Mouse (Mus musculus): ENCODE measurements around the gene Mdm2. TPM values are rescaled to one million over a fixed set of nuclear protein-coding genes. Genes with fewer than 3 reads are reported as not detected.
"Not testable (repeated sequence)": the region's sequence is repeated elsewhere in the genome, so short reads cannot be mapped to it uniquely, and the experiment has no call there.

Mdm2 gene
- total RNA-seq, 2 experiments from 2014 or later, result 49.9 to 50.4 TPM

- intact Hi-C loops (cut with DNase I), result no loop called here
- no peak for DNase-seq (ENCODE audit: low spot score in 2 of 2)
Observed at GRCm38 (mm10) chr10:117717583-117717982, 7.0 kb upstream of the Mdm2 start.

DNA sequence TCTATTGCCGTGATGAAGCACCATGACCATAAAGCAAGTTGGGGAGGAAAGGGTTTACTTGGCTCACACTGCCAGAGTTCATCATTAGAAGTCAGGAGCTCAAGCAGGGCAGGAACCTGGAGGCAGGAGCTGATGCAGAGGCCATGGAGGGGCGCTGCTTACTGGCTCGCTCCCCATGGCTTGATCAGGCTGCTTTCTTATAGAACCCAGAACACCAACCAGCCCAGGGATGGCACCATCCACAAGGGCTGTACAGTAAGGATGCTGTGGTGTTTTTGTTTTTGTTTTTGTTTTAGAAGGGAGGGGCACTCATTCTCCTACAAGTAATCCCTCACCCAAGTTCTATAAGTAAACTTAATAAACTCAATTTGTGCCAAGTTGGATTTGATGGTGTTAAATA, 6.1 kb upstream of the Mdm2 start:
- no peak for DNase-seq (ENCODE audit: low spot score in 2 of 2)
- intact Hi-C loops (cut with DNase I), result no loop called here

GRCm38 (mm10) chr10:117715654-117716053, 5.1 kb upstream of the Mdm2 start:
- DNase-seq (ENCODE audit: low spot score in 2 of 2); intact Hi-C loops (cut with DNase I): not testable (repeated sequence)

DNA sequence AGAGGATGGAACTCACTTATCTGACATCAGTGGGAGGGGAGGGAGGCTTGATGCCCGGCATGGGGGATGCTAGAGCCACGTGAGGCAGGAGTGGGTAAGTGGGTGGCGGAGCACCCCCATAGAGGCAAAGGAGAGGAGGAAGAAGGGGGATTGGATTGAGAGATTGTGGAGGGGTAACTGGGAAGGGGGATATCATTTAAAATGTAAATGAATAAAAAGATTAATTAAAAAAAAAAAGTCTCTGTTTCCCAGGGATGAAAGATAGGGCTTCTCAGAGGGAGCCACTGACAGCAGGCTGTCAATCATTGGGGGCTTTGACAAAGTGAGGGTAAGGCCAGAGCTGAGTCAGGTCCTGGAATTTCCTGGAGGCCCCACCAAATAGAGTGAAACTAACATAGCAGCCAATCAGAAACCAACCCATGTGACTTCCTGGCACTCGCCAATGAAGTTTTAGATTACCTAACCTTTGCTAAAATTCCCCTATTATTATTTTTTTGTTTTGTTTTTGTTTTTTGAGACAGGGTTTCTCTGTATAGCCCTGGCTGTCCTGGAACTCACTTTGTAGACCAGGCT, 4.5 kb upstream of the Mdm2 start:
- intact Hi-C loops (cut with DNase I), result no loop called here
- no peak for DNase-seq (ENCODE audit: low spot score in 2 of 2)

- intact Hi-C loops (cut with DNase I), result no loop called here
- DNase-seq (ENCODE audit: low spot score in 2 of 2), result no peak
Observed at GRCm38 (mm10) chr10:117714048-117714545, 3.5 kb upstream of the Mdm2 start.

GRCm38 (mm10) chr10:117713466-117713865, 2.9 kb upstream of the Mdm2 start:
- no peak for DNase-seq (ENCODE audit: low spot score in 2 of 2)

DNA sequence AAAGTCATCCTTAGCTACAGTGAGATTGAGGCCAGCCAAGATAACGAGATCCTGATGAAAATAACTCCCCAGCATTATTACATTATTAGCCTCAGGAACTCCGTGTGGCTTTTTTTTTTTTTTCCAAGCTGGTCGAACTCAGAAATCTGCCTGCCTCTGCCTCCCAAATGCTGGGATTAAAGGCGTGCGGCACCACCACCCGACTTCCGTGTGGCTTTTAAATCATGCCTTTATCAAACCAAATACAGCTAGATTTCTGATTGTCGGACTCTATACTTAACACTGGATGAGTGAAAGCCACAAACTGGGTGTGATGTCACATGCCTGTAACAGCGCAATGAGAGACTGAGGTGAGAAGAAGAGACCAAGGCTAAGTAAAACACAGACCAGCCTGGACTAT, 2.3 kb upstream of the Mdm2 start:
- DNase-seq (ENCODE audit: low spot score in 2 of 2), result no peak
- intact Hi-C loops (cut with DNase I), result no loop called here

More at GRCm38 (mm10) chr10:117713466-117713865, 2.9 kb upstream of the Mdm2 start:
- intact Hi-C loops (cut with DNase I), result no loop called here

- intact Hi-C loops (cut with DNase I), result no loop called here
- no peak for DNase-seq (ENCODE audit: low spot score in 2 of 2)
Observed at GRCm38 (mm10) chr10:117712191-117712754, 1.7 kb upstream of the Mdm2 start.

DNA sequence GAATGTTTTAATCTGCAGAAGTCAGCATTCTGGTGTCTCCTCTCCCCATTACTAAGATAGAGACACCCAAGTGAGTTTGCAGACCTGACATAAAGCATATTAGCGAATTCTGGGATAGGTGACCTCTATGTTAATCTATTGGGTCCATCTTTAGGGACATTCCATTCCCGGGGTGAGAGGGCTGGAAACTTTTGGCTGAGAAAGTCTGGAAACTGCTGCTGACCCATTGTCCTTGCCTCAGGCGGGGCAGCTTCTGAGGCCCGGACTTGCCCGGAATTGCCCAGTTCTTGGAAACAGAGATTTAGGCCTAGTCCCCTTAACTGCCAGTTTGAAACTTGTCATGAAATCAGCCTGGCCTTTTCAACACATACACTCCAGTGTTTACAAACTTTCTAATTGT, 850 bp upstream of the Mdm2 start:
- no peak for DNase-seq (ENCODE audit: low spot score in 2 of 2)
- intact Hi-C loops (cut with DNase I), result no loop called here

DNA sequence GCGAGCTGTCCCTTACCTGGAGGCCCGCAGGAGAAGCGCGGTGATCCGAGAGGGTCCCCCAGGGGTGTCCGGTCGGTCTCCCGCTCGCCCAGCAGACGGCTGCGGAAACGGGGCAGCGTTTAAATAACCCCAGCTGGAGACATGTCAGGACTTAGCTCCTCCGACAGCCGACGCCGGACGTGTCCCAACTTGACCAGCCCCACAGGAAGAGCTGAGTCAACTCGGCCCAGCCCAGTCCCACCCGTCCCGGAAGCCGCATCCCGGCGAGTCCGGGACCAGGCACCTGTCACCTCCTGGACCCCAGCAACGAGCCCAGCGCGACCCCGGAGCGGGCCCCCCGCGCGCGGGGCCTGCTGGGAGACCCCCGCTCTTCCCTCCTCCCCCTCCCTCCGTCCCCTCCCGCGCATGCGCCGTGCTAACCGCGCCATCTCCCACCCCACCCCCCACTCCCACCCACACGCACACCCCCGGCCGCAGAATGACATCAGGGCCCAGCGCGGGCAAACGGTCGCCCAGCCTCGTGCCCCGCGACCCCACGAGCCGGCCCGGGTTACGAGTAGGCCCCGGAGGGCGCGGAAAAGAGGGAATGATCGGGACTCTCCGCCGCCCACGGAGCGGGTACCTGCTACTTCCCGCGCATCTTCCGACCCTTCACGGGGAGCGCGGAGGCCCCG, 491 bp downstream of the Mdm2 start:
- intact Hi-C loops (cut with DNase I), result loop anchor here (10.0 kb wide), 1 partner anchor 645 kb away; the partner anchor contains the start of gene Cct2
- peak; percentile 46 to 58 for DNase-seq (ENCODE audit: low spot score in 2 of 2)

DNA sequence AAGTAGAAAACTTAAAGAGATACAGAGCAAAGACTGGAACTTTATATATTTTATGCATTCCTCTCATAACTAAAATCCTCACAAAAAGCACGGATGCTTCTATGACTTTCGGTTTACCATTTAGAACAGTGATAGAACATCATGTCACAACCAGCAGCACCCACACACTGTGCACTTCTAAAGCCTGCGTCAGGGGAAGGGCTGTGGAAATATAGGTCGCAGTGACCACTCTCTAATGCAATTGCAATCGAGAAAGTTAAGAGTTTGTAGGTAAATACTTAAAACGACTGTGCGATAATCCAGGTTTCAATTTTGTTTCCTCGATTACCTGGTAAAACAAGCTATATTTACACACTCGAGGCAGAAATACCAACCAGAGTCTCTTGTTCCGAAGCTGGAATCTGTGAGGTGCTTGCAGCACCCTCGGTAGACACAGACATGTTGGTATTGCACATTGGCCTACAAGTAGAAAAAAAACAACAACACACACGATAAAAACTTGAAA, 1.2 kb downstream of the Mdm2 start:
- intact Hi-C loops (cut with DNase I), result loop anchor here (10.0 kb wide), 1 partner anchor 645 kb away; the partner anchor contains the start of gene Cct2

DNA sequence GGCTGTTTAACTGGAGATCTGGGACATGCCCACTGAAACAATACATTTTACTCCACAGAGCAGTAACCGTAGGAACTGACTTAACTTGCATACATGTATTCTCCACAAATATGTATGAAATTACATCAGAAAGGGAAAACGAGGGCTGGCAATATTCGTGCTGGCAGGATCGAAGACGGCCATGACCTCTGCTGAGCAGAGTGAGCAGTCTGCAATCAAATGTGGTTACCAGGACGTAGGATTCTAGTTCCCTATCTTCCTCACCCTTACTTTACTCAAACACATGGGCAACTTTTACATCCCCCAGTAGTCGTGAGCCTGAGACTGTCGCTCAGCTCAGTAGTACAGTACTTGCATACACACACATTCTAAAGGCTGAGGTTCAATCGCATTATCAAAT, 1.7 kb downstream of the Mdm2 start:
- intact Hi-C loops (cut with DNase I), result loop anchor here (10.0 kb wide), 1 partner anchor 644 kb away; the partner anchor contains the start of gene Cct2
- DNase-seq (ENCODE audit: low spot score in 2 of 2), result no peak

More for the DNA sequence above, 1.2 kb downstream of the Mdm2 start:
- no peak for DNase-seq (ENCODE audit: low spot score in 2 of 2)

DNA sequence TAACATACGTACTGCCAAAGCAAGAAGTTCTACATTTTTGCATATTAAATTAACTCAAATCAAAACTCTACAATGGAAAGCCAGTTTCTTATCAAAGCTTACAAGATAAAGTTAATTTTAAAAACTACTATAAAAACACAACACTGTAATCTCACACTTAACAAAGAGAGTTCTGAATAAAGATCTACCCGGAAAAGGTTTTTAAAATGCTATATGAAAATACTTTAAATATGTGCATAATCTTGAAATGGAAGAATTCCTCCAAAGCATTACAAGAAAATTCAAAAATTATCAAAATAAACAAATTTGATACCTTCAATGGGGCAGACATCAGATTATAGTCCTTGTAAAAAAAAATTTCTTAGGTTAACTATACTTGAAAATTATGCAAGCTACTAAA, 2.2 kb downstream of the Mdm2 start:
- DNase-seq (ENCODE audit: low spot score in 2 of 2), result no peak
- intact Hi-C loops (cut with DNase I), result loop anchor here (10.0 kb wide), 1 partner anchor 644 kb away; the partner anchor contains the start of gene Cct2

DNA sequence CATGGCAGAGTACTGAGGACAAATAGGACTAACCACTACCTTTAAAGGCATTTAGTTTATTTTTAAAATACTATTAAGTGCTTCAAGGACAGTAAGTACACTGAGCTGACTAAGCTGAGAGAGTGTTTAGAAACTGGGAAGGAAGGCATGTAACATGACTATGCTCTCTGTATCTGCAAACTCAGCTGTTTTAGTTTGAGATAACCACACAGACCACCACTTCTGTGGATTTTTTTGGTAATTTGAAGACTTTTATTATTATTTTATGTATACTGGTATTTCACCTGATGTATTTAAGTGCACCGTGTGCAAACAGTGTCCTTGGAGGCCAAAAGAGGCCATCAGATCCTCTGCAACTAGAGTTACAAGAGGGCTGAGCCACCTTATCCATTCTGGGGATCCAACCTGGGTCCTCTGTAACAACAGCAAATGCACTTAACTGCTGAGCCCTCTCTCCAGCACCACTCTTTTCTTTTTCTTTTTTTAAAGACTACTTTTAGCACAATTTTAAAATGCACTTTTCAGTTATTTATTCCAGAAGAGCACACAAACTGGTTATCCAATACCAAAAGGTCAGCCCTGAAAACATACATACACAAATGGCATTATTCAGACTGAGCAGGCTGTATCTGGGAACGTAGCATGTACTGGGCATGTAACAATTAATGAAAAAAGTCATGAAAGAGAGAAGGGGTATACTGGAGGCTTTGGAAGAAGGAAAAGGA, 3.3 kb downstream of the Mdm2 start:
- intact Hi-C loops (cut with DNase I), result loop anchor here (10.0 kb wide), 1 partner anchor 642 kb away; the partner anchor contains the start of gene Cct2
- DNase-seq (ENCODE audit: low spot score in 2 of 2), result no peak

DNA sequence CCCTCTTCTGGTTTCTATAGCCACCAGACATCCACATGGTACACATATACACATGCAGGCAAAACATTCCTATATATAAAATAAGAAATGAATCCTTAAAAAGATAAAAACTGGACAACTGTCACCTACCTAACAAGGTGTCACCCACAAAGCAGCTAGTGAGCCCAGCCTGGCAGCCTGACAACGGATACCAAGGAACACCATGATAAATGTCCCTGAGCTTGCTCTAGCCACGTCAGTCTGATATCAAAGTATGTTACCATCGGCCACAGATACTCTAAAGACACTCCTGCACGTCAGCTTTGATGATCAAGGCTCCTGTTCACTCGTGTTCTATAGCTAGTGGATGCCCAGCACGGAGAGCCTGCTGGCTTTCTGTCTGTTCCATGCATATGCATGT, 4.1 kb downstream of the Mdm2 start:
- no peak for DNase-seq (ENCODE audit: low spot score in 2 of 2)
- intact Hi-C loops (cut with DNase I), result loop anchor here (10.0 kb wide), 1 partner anchor 642 kb away; the partner anchor contains the start of gene Cct2

GRCm38 (mm10) chr10:117705806-117706205, 4.8 kb downstream of the Mdm2 start:
- intact Hi-C loops (cut with DNase I), result loop anchor here (10.0 kb wide), 1 partner anchor 641 kb away; the partner anchor contains the start of gene Cct2
- no peak for DNase-seq (ENCODE audit: low spot score in 2 of 2)

- intact Hi-C loops (cut with DNase I), result loop anchor here (10.0 kb wide), 1 partner anchor 640 kb away; the partner anchor contains the start of gene Cct2
- no peak for DNase-seq (ENCODE audit: low spot score in 2 of 2)
Observed at GRCm38 (mm10) chr10:117704964-117705335, 5.6 kb downstream of the Mdm2 start.

GRCm38 (mm10) chr10:117704314-117704963, 6.1 kb downstream of the Mdm2 start:
- DNase-seq (ENCODE audit: low spot score in 2 of 2), result not testable (repeated sequence)
- intact Hi-C loops (cut with DNase I), result loop anchor here (10.0 kb wide), 1 partner anchor 640 kb away; the partner anchor contains the start of gene Cct2

GRCm38 (mm10) chr10:117703506-117703905, 7.1 kb downstream of the Mdm2 start:
- intact Hi-C loops (cut with DNase I), result loop anchor here (10.0 kb wide), 1 partner anchor 639 kb away; the partner anchor contains the start of gene Cct2
- no peak for DNase-seq (ENCODE audit: low spot score in 2 of 2)
